Mouse (Mus musculus) adrenal gland (tissue): ENCODE measurements around the gene Cdh9.

ENCODE experiments used
- intact Hi-C: fragments of 180-260 bp; cut with DNase I; formaldehyde crosslinking; loops from one replicate; pipeline ENCODE4 v1.15.1; 2025
- long read RNA-seq, 2 experiments: library from polyadenylated mRNA; unstranded; transcript quantifications; one replicate each; pipeline ENCODE4 v2.0.0; 2020; ENCODE audit warnings: borderline replicate concordance in 1 of 2; ENCODE audit not compliant: insufficient replicate concordance in 1 of 2

The Cdh9 gene
- long read RNA-seq, experiment 1, partial matches to known transcripts: 0 of 2 reads
- long read RNA-seq, experiment 1, other reads (novel, unspliced or antisense): 1 of 2 reads
- long read RNA-seq, experiment 2: 0 reads

DNA sequence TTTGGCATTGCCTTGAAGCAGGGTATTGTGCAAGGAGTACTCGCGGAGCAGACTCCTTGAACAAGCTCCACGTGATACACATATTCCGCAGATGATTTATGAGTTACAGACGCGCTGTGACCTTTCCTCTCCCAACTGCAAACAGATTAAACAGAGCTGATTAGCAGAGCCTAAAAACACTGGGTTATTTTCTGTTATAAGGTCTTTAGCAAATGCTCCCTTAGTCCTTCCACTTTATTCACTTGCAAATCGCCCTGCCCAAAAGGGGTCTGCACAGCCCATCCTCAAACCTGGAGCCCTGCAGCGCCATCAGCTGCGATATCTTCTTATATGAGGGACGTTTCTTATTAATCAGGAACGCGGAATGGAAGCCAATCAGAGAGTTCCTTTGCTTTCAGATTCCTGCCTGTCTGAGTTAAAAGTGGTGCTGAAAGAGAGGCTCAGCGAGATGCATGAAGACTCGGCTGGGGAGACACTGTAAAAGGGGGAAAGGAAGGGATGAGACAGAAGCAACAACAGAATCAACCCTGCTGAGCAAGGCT lies at the start of gene Cdh9:
Gene Cdh9, plus strand, starts transcription at position 287 of the 542 bp plus-strand sequence.
- intact Hi-C loops: no loop called here

DNA sequence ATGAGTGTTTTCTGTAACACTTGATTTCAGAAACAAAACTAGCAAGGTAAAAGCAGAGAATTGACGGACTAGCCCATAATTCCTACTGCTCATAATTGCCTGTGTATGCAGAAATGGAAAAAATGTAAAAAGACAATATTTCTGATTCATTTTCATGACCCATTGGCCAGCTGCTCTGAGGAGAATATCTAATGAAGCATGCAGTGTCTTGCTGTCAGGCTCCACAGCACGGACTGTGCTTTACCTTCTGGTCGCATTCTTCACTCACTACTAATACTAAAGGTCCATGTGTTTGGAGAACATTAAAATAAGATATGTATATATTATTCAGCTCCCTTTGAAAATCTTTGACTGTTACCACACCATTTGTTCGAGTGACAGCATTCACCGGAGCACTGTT lies 49.5 kb upstream of the Cdh9 start:
- intact Hi-C loops: no loop called here

- intact Hi-C loops: no loop called here
These were observed 28.7 kb upstream of the Cdh9 start for GRCm38 (mm10) chr15:16699821-16700220.

GRCm38 (mm10) chr15:16702340-16702739 lies 26.2 kb upstream of the Cdh9 start:
- intact Hi-C loops: no loop called here

DNA sequence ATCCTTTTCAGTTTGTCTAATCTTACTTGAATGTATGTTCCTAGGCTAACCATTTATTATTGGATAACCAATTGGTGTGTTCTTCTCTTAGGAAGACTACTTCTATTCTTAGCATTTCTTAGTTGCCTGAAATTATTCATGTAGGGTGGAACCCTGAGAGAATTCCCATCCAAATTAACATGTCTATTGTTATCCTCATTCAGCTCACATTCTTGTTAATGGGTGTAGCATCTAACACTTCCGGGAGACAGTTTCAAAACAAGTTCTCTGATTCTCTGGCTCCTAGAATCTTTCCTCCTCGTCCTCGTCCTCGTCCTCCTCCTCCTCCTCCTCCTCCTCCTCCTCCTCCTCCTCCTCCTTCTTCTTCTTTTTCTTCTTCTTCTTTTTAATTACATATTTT lies 10.5 kb downstream of the Cdh9 start:
- intact Hi-C loops: no loop called here

- intact Hi-C loops: no loop called here
These were observed 18.1 kb downstream of the Cdh9 start for GRCm38 (mm10) chr15:16746672-16747071.

DNA sequence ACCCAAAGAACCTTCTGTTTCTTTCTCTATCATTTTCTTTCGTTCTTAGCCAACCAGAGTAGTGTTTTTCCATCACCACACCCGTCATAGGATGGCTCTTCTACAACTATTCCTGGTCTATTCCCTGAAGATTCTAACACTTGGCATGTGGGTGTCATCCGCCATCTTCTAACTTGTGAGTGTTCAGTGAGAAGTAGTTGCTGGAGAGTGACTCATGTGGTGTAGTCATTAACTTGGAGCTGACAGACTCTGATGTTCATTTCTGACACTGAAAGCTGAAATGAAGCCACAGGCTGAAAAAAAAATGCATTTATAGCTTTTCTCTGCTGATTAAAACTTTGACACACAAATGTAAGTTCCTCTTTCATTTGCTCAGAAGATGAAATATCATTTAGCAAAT lies 34.7 kb downstream of the Cdh9 start:
- intact Hi-C loops: no loop called here

DNA sequence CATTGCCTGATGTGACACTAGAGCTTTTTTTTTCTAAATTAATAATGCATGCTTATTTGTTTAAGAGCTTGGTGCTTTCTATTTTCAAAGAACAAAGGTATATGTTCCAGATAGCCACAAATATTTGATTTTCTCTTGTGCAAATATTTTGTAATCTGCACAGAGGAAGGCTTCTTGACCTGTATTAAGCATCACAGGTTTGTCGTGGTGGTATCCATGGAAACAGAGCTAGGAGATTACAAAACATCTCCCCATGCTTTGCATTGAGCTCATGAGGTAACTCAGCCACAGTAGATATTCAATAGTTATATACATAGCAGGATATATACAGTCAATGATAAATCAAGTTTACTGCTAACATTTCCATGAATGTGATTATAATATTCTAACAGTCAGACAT lies 56.0 kb downstream of the Cdh9 start:
- intact Hi-C loops: no loop called here

DNA sequence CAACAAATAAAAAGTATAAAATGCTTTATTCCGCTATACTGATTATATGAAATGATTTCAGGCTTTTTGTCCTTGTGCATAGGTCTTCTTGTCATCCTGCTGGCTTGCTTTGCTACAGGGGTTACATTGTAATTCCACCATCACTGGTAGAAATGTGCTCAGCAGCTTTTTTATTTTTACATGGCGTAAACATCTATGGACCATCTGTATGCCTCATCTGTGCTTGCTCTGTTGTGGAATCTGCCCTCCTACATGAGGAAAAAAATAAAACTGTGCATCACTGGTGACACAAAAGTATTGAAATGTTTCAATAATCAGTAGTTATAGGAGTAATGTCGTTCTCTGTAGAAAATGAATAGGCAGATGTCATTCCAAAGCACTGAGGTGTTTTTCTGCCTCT lies 64.3 kb downstream of the Cdh9 start:
- intact Hi-C loops: no loop called here

DNA sequence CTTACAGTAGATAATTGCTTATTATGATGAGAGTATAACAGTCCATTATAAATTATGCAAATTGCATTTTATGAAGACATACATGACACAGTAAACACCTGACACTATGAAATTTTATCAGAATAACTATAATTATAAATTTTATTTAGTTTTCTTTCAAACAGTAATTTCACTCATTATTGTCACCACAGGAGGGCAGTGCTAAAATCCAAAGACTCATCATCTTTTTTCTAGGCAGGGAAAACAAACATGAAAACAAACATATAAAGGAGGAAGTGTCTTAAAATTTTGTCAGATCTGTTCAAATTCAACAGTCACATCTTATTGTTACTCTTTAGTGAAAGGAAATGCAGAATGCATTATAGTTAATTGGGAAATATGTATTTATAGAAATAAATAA lies 72.7 kb downstream of the Cdh9 start:
- intact Hi-C loops: no loop called here

- intact Hi-C loops: no loop called here
These were observed 82.2 kb downstream of the Cdh9 start for GRCm38 (mm10) chr15:16810787-16811186.

- intact Hi-C loops: no loop called here
These were observed 85.5 kb downstream of the Cdh9 start for GRCm38 (mm10) chr15:16814035-16814434.

DNA sequence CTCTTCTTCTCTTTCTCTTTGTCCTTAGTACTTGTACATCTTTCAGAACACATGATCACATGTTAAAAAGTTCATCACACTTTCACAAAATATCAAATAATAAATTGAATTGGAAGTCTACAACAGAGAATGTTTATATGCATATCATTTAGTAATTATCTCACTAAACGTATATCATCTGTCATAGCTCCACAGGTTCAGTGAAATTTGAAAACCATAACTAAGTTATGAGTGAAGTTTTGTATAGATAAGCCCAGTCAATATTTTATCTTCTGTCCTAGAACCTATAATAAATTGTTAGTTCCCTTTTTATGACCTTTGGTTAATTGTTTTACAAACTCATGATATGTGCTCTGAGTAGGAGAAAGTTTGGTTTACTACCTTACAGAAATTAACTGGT lies 106.2 kb downstream of the Cdh9 start:
- intact Hi-C loops: no loop called here

DNA sequence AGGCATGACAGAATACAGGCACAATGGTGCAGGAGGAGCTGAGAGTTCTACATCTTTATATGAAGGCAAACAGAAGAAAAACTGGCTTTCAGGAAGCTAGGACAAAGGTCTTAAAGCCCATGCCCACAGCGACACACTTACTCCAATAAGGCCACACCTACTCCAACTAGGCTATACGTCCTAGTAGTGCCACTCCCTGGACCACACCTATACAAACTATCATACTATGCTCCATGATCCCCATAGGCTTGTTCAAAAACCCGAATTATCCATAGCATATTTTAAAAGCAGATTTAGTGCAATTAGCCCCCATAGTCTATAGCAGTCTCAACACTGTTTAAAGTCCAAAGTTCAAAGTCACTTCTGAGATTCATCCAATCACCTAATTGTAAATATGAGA lies 154.0 kb downstream of the Cdh9 start:
- intact Hi-C loops: no loop called here

GRCm38 (mm10) chr15:16896674-16897073 lies 168.1 kb downstream of the Cdh9 start:
- intact Hi-C loops: no loop called here
